Mouse (Mus musculus) thymus, postnatal 0 days (tissue): ENCODE data around the gene Naa11. TPM values are rescaled to one million over a fixed set of nuclear protein-coding genes. Genes with fewer than 3 reads are reported as not detected.

Experiments used
- DNase-seq: peaks from one replicate; pipeline ENCODE4 v3.0.0-alpha.2; 2015; ENCODE audit warnings: low spot score
- polyA plus RNA-seq: library from polyadenylated mRNA; unstranded; fragments of >200 nt; fragmentation: Nextera tagmentation; extraction: Ambion mirVana; gene quantifications from 2 replicates; pipeline ENCODE4 v1.2.1, GENCODE M21; 2015

Gene Naa11
- polyA plus RNA-seq, 1 experiment from 2014 or later = not detected

DNA sequence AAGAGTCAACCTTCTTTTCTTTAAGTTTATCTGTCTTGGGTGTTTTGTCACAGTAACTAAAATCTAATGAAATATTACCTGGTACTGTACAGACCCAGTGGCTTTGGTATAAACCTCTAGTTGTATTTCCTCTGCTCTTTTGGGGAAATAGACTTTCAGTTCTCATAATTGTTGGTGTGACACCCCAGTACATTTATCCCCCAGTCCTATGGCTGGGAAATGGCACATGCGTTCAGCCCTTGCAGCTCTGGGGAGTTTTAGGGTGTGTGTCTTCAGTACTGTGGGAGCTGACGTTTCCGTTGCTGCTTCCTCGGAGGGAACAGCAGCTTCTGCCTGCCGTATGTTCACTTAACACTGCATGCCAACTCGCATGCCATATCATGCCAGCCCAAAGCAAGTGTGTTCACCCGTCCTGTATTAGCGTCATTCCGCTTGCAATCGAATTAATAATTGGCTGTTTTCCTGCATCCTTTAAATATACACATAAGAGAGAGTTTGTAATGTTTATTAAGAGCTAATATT, 46.4 kb downstream of the Naa11 start:
- no peak for DNase-seq

DNA sequence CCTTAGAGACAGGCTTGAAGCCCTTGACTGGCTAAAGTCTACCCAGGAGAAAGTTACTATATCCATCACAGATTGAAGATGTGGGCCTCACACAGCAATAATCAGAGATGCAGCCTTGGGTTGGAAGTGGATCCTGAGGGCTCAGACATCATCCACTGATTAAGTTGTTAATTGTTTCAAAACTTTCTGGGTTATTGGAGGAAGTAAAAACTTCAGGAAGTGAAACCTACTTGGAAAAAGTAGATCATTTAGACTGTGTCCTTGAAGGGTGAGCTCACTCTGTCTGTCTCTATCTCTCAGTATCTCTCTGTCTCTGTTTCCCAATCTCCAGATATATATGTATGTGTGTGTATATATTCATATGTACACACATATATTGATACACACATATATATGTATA, 47.0 kb downstream of the Naa11 start:
- DNase-seq = no peak

- DNase-seq = no peak
These were observed 48.0 kb downstream of the Naa11 start for GRCm38 (mm10) chr5:97344144-97344543.

GRCm38 (mm10) chr5:97334794-97335193, 57.4 kb downstream of the Naa11 start:
- DNase-seq = no peak

Other genes with a start within 250 kb of the Naa11 start
- gene Gk2, start 64.6 kb upstream of the Naa11 start, polyA plus RNA-seq = not detected in 2 replicates